Mouse (Mus musculus) mouse trophoblast stem cell (cell line): Measurements from ENCODE around the gene Rhobtb3.
"Not testable (repeated sequence)": the region's sequence is repeated elsewhere in the genome, so short reads cannot be mapped to it uniquely, and the experiment has no call there.

ENCODE experiments used
- in situ Hi-C, 2 experiments: fragments of 300-500 bp; cut with MseI, MboI; formaldehyde crosslinking; loops; 2 replicates in 1 of 2; 3 replicates in 1 of 2; pipeline ENCODE4 v1.15.1; 2025

Rhobtb3 gene

DNA sequence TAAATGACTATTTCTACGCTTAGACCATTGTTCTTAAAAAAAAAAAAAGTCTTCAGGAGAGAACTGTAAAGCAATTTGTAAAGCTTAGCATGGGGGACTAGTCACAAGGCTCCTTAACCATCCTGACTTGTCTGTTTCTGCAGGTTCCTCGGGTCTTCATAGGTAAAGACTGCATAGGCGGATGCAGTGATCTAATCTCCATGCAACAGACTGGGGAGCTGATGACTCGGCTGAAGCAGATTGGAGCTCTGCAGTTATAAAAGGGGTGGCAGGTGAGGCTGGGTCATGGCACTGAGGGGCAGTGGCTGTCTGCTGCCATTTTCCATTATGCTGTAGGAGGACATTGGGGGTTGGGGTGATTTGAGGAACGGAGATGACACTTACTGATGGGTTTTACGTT is 96.7 kb downstream of the Rhobtb3 start:
- in situ Hi-C loops, result no loop called here

DNA sequence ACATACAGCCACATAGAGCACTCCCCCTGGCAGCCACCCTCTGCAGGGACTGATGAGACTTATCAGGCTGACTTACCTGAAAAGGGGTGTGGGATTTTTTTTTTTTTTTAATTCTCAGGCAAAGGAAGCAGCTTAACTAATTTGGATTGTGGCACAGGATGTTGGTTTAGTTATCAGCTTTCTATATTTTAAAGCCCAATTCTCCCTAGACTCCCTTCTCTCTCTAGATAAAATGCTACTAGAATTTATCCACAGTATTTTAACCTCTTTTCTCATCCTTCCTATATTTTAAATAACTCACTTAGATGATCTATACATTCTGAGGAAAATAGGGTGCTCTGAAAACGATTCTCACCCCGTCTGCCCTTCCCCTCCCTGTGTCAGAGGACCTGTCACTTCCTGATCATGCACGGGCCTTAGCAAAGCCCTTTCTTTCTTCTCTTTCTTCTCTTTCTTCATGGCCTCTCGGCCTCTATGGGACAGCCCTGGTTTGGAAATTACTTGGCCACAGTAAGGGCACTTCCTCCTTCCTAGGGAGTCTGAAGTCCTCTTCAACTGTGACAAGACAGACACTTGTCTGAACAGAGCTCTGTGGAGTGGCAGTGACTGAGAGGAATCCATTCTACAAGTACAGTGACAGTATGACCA is 98.1 kb downstream of the Rhobtb3 start:
- in situ Hi-C loops, result no loop called here

DNA sequence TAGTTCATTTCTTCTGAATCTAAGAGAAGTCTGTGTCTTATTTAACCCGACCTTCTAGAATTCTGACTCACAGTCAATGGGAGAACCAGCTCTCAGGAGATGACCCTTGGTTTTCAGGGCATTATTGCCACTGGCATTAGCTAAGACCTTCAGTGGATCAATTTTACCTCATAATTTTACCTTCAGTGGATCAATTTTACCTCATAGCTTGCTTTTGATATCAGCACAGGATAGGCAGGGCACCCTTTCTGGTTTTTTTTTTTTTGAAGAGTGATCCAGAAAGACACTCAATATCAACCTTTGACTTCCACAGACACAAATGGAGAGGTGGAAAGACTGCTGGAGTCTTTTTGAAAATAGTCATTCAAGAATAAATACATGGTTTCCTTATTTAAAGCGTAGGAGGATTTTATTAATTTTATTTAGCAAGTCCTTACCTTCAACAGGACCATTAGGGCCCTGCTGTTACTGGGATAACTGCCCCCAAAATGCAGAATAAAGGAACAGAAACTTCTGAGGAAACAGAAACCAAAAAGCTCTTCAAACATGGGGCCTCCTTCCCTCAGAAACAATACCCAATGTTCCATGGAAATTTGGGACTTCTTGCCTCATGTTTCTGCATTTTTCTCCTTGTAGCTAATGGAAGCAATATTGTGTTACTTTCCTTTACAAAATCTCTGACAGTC is 98.7 kb downstream of the Rhobtb3 start:
- in situ Hi-C loops, result no loop called here

DNA sequence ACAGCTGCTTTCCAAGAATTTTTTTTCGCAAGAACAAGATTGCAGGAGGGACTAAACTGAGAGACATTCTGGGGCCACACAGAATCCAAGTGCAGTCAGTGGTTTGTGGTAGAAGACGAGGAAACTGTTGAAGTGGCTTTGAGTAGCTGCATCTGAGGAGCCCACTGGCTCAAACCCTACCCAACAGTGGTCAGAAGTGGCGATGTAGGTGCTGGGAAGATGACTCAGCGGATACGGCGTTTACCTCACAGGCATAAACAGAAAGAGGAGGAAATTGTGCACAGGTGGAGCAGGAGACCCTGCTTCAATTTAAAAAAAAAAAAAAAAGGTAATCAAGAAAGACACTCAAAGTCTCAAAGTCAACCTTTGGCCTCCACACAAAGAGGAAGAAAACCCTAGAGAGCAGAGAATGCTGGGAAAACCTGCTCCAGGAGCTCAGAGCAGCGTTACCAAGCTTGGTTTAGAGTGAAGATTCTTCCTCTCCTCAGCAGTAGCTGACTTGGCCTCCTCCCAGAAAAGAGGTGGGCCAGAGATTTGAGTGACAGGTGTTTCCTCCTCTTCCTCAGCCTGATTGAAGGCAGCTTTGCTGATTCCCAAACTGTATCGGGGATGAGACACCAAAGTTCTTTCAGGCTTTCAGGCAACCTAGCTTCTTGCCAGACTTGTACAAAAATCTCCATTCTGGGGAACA is 99.6 kb downstream of the Rhobtb3 start:
- in situ Hi-C loops, result no loop called here

DNA sequence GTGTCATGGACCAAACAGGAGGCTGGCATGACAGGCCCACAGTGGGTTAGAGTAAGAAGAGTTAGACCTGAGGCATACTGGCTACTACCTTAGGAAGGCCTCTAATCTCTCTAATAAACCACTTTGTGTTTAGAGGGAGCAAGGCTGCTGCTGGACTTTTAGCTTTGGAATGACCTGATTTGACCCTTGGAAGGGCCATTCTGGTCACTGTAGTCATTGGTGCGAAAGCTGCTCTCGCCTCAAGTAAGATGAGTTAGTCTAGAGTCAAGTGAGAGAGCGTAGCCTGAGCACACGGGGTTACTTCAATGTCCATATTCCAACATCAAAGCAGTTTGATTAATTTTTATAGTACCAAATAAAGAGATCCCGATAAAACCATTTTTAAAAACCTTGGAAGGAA is 100.4 kb downstream of the Rhobtb3 start:
- in situ Hi-C loops, result no loop called here

DNA sequence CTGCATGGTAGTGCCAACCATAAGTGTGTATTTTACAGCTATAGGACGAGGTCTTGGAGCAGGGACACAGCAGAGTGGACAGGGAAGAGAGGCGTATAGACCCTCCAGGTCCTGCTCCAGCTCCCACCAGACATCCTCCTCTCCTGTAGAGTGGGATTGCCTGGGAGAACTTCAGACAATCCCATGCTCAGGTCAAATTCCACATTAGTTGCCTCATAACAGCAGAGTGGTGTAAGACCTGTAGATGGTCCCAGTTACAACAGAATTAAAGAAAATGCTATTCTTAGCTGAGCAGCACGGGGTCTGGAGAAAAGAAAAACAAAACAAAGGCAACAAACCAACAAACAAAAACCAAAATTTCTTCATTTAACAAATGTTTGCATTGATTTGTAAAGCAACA is 101.8 kb downstream of the Rhobtb3 start:
- in situ Hi-C loops, result no loop called here

DNA sequence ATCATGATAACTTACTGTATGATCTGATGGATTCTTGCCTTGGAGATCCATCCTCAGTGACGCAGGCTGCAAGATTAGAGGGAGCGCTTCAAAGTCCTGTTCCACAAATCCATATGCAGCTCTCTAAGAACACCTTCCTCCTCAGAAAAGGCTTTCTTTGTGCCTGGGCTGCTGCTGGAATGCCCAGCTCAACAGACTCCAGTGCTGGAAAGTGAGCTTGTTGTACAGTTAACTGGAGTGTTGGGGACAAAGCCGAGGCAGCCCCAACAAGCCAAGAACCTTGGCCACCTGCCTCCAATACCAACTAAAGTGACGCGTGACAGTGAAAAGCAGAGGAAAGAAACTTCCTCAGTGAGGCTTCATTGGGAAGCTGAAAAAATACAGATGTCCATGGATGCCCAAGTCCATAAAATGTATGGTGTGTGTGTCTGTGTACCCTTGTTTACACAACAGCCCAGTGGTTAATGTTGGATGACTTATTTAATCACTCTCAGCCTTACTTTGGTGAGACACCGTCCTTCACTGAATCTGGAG is 102.9 kb downstream of the Rhobtb3 start:
- in situ Hi-C loops, result no loop called here

DNA sequence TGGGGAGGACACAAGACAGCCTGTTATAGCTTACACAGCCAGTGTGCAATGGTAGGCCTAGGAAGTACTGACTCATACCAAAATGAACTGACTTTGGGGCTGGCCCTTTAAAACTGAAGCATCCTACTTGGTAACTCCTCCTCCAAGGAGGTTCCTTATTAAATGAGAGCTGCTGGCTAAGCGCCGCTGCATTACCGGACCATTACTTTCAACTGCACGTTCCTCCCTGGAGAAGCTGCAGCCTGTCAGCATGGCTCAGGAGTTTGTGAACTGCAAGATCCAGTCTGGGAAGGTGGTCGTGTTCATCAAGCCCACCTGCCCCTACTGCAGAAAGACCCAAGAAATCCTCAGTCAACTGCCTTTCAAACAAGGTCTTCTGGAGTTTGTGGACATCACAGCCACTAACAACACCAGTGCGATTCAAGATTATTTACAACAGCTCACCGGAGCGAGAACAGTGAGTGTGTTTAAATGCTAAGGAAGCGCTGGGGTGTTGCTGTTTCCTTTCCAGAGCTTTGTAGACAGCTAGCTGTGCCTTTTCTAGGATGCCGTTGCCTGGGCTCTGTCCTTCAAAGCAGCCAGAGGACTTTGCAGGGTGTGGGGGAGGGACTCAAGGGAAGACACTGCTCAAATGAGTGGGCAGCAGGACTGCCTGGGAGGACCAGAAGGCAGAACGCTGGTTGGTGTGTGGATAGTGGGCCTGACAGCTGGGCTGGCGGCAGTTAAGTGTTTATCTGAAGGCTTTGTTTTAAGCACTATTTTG is 103.8 kb downstream of the Rhobtb3 start, which contains the start of gene Glrx:
Glrx (plus strand) TSS at position 150 of the 763 bp plus-strand sequence.
- in situ Hi-C loops, result no loop called here

DNA sequence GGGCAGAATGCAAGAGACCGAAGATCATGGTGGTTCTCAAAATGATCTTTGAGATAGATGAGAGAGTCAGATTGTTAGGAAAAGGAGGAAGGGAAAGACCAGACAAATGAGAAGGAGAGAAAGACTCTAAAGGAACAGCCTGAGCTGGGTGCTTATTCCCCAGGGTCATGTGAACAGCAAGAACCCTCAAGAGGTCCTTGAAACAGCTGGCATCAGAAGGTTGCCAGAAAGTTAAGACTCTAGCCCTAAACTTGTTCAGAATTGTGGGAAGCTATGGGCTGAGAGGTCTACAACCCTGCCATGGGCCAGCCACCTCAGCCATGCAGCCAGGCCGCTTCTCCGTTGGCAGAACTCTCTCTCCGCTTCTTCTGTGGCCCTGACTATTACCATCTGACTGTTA is 105.2 kb downstream of the Rhobtb3 start:
- in situ Hi-C loops, result no loop called here

DNA sequence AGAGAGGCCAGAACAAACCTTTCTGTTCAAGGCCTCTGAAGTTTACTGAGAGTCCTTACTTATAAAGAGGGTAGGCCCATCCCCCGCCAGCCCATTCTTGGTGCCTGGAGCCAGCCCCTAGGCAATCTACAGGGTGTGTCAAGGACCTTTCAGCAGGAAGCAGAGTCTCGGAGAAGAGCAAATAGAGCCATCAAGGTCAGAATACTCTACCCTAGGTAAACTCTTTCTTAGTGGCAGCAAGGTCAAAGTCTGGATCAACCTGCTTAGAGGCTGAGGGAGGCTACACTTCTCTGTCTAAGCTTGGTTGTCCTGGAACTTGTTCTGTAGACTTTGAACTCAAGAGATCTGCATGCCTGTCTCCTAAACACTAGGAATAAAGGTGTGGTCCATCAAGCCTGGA is 108.3 kb downstream of the Rhobtb3 start:
- in situ Hi-C loops, result no loop called here

DNA sequence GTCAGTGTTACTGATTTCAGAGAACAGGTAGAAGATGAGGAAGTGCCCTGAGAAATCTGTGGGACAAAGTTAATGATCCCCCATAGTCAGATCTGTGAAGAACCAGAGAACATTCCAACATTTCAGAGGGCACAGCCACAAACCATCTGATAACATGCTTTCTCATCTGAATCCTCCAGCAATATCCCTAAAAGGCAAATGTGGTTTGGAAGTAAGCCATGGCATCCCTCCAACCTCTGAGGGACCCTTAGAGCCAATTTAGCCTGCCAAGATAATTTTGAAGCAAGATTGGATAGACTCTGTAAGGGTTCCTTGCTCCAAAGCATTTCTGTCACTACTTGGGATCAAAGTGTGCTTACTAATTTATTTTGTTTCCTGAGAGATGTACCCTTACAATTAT is 110.2 kb downstream of the Rhobtb3 start:
- in situ Hi-C loops, result no loop called here

DNA sequence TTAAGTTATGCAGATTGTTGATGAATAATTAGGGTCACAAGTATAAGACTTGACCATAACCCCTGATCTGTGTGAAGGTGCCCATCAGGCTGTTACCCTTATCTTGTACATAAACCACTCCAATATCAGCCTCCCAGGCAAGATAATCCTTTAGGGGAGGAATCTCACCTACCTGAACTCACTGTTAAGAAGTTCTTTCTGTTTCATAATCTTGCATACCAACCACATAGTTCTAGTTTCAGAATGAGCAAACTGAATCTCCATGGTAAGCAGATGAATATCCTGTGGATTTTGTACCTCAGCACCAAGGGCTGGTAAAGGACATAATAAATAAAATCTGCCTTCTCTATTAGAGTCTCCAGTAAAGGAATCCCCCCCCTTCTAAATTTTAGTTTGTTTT is 111.0 kb downstream of the Rhobtb3 start:
- in situ Hi-C loops, result no loop called here

DNA sequence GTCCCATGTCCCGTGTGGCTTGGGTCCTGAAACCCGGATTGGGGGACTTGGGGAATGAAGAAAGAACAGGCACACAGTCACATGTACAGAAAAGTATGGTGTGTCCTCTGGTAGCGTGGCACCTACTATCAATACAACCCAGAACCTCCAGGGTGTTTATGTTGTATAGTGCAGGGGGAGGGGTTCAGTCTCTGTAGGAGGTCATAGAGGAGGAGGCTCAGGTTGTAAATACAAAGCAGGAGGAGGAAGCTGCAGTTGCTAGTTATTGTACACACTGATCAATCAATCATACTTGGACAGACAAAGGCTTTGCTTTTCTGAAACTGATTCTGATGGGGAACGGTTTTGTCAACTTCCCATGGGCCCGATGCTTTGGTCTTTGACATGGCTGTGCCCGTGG is 112.0 kb downstream of the Rhobtb3 start:
- in situ Hi-C loops, result no loop called here

DNA sequence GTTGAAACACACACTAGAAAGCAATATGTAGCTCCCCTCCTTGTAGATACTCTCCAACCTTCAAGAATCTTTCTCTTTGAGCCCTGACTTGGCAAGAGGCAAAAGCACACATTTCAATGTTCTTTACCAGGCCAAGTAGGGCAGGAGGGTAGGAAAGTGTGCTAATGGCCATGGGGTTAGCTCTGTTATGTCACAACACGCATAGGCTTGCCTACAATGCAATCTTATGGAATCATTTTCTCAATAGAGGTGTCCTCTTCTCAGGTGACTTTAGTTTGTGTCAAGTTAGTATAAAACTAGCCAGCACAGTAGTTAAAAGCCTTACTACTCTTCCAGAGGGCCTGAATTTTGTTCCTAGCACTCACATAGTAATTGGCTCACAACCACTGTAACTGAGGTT is 113.0 kb downstream of the Rhobtb3 start:
- in situ Hi-C loops, result no loop called here

DNA sequence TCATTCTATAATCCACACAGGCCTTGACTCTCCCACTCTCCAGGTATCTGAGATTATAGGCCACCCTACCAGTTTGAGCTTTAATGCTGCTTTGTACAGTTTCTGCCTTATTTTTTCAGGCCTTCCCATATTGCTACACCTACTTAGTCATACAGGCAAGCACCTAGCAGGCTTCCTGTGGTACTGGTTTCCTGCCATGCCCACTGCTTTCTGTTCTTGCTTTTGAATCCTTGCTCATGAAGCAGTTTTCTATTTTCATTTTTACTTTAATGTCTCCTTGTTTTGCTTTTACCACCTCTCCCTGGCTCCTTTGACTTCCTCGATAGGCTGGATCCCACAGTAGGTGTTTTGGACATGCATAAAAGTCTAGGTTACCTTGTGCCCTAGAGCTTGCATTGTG is 118.3 kb downstream of the Rhobtb3 start:
- in situ Hi-C loops, result no loop called here

DNA sequence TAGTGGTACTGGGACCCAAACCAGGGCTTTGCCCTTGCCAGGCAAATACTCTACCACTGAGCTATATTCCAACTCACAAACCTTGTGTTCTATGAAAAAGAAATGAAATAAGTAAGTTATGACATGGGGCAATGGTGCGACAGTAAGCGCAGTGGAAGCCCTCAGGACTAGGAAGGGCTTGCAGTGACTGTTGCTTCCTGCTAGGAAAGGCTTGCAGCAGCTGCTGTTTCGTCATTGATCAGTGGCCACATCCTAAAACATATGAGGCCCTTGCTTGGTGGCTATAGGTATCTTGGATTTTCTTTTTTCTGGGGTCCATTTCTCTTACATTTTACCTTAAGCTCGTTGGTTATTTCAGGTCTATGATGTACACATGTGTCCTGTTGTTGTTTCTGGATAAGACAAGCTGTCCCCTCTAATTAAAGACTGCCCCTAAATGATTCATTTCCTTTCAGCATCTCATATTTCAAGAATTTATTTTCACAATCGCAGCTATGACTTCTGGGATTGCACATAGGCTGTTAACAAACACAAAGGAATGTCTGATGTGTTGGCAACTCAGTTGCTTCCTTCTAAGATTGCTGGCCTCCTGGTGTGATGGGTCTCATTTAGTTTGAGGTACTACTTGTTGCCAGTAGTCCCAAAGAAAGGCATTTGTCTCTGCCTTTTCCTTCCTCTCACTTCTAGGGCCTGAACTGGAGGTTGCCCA is 119.0 kb downstream of the Rhobtb3 start:
- in situ Hi-C loops, result no loop called here

DNA sequence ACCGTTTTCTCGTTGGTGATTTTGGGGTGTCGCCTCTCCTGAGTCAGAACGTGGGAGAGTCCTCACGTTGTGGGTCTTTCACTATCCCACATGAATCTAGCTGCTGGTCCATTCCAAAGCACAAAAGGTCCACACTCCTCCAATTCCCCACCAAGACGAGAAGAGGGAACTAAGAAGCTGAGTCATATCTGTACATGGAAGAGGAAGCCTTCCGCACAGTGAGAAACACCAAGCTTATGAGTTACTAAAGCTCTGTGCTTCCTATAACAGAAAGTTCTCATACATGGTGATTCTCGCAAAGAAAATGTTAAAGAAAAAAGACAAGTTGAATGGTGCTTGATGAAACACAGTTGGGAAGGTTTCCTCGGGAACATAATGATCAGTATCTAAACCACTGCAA is 120.5 kb downstream of the Rhobtb3 start:
- in situ Hi-C loops, result no loop called here

DNA sequence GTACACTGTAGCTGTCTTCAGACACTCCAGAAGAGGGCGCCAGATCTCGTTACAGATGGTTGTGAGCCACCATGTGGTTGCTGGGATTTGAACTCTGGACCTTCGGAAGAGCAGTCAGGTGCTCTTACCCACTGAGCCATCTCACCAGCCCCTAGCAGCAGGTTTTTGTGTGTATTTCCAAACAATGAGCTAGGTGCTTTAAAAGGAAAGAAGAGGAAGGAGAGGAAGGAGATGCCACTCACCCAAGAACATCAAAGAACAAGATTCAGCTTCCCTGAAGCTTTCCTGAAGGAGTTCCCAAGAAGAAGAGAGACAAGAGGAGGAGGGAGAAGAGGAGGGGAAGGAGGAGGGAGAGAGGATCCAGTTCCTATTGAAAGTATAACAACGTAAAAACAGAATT is 121.4 kb downstream of the Rhobtb3 start:
- in situ Hi-C loops, result not testable (repeated sequence)

DNA sequence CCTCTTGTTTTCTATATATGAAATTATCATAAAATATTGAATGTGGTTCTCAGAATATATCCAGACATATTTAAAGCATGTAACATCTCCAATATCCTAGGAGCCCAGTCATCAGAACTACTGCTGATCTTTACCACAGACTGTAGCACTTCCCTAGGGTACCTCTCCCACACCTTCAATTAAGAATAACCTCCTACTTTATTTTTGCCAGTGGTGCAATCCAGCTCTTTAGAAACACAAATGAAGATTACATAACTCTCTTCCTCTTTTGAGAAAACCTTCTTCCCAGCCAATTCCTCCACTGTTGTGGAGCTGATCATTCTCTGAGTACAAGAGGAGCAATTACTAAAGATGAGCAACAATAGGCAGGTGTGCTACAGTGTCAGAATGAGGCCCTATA is 123.8 kb downstream of the Rhobtb3 start:
- in situ Hi-C loops, result no loop called here
